Mouse (Mus musculus) kidney, adult 11 months (tissue): ENCODE results near the gene Hoxa9.

Experiments used
- DNase-seq: peaks from one replicate; pipeline ENCODE4 v3.0.0; 2022

Gene Hoxa9

GRCm38 (mm10) chr6:52200751-52201250 is 30.1 kb downstream of the Hoxa9 start:
- DNase-seq: no peak

GRCm38 (mm10) chr6:52200073-52200750 is 30.7 kb downstream of the Hoxa9 start:
- DNase-seq: peak; percentile 24

- peak; percentile 67 for DNase-seq
Observed at GRCm38 (mm10) chr6:52197271-52197670, 33.6 kb downstream of the Hoxa9 start.

- DNase-seq: no peak
Observed at GRCm38 (mm10) chr6:52196811-52197210, 34.1 kb downstream of the Hoxa9 start.

GRCm38 (mm10) chr6:52194690-52195089 is 36.2 kb downstream of the Hoxa9 start:
- peak; percentile 52 for DNase-seq

- peak; percentile 80 for DNase-seq
Observed at GRCm38 (mm10) chr6:52191860-52192550, 38.9 kb downstream of the Hoxa9 start.

- peak; percentile 35 for DNase-seq
Observed at GRCm38 (mm10) chr6:52190906-52191810, 39.7 kb downstream of the Hoxa9 start, which contains the start of gene Hoxa4. TSS of gene Hoxa4 (minus strand) at chr6:52191753.

- DNase-seq: peak; percentile 35
Observed at GRCm38 (mm10) chr6:52190410-52190809, 40.5 kb downstream of the Hoxa9 start.

- peak; percentile 48 for DNase-seq
Observed at GRCm38 (mm10) chr6:52189909-52190308, 41.0 kb downstream of the Hoxa9 start.

GRCm38 (mm10) chr6:52189172-52189591 is 41.7 kb downstream of the Hoxa9 start:
- peak; percentile 57 for DNase-seq

- no peak for DNase-seq
Observed at GRCm38 (mm10) chr6:52186500-52186899, 44.4 kb downstream of the Hoxa9 start.

- peak; percentile 35 for DNase-seq
Observed at GRCm38 (mm10) chr6:52185834-52186233, 45.1 kb downstream of the Hoxa9 start.

- no peak for DNase-seq
Observed at GRCm38 (mm10) chr6:52185222-52185621, 45.7 kb downstream of the Hoxa9 start.

GRCm38 (mm10) chr6:52184668-52185067 is 46.2 kb downstream of the Hoxa9 start:
- no peak for DNase-seq

- peak; percentile 86 for DNase-seq
Observed at GRCm38 (mm10) chr6:52183311-52184080, 47.4 kb downstream of the Hoxa9 start.

- DNase-seq: no peak
Observed at GRCm38 (mm10) chr6:52182793-52183192, 48.1 kb downstream of the Hoxa9 start.

- DNase-seq: no peak
Observed at GRCm38 (mm10) chr6:52182030-52182429, 48.9 kb downstream of the Hoxa9 start.

GRCm38 (mm10) chr6:52180726-52181125 is 50.2 kb downstream of the Hoxa9 start:
- DNase-seq: no peak

- DNase-seq: no peak
Observed at GRCm38 (mm10) chr6:52180213-52180710, 50.6 kb downstream of the Hoxa9 start.

- no peak for DNase-seq
Observed at GRCm38 (mm10) chr6:52179690-52180089, 51.2 kb downstream of the Hoxa9 start.

GRCm38 (mm10) chr6:52178918-52179665 is 51.8 kb downstream of the Hoxa9 start:
- DNase-seq: no peak
